Mouse (Mus musculus): ENCODE results near the gene Ccser1.

- no peak for TF ChIP-seq CTCF (IDR thresholded peaks at IDR 0.05; ENCODE audit: borderline replicate concordance, insufficient read depth, low read depth, low read length)
- TF ChIP-seq POLR2A (IDR thresholded peaks at IDR 0.05; ENCODE audit: borderline replicate concordance, insufficient read depth, low read length): no peak
Observed at GRCm38 (mm10) chr6:61522108-61522507, 342.0 kb downstream of the Ccser1 start.

Data from cerebellum, adult 2 months (tissue).